Mouse (Mus musculus): Measurements from ENCODE around the gene Hhatl.

Hhatl gene

GRCm38 (mm10) chr9:121807546-121807945 lies 15.2 kb upstream of the Hhatl start:
- DNase-seq (ENCODE audit: low read depth, low spot score) = no peak

DNA sequence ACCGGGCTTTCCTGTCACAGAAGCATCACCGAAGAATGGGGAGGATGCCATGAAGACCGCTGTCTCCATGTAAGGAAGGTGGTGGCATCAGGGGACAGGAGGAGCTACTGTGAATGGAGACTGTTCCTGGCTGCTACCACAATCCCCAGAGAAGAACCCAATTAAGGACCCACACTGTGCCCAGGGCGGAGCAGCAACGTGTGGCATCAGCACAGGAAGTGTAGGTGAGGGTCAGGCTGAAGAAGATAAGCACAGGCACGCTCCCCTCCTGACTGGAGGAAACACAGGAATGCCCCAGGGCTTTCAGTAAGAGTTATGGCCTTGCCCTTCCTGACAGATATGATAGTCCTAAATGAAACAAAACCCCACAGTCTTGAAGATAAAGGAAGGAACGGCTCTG lies 10.4 kb upstream of the Hhatl start:
- DNase-seq (ENCODE audit: low read depth, low spot score) = no peak

DNA sequence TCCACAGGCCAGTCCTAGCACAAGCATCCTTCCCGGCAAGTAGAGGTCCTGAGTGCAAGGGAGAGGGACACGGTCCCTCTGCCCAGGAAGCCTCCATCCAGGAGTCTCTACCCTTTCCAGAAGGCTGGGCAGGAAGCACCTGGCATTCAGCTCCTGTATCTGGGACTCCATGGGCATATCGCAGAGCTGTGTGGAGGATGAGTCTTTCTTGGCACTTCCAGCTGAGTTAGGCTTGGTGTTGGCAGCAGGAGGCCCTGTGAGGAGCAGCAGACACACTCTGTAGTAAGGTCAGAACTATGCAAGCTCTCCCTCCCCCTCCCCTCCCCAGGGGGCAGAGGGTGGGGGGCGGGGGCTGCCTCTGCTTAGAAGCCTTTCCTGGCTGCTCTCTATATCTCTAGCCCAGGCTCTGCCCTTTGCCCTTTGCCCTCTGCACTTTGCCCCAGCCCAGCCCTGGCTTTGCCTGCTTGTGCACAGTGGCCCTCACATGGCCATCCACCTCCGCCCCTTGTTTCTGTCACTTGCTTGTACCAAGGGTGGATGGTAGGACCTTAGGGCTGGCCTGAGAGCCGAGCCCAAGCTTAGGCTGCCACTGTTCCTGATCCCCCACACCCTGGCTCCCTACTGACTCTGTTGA lies 6.7 kb upstream of the Hhatl start:
- DNase-seq (ENCODE audit: low read depth, low spot score) = no peak

DNA sequence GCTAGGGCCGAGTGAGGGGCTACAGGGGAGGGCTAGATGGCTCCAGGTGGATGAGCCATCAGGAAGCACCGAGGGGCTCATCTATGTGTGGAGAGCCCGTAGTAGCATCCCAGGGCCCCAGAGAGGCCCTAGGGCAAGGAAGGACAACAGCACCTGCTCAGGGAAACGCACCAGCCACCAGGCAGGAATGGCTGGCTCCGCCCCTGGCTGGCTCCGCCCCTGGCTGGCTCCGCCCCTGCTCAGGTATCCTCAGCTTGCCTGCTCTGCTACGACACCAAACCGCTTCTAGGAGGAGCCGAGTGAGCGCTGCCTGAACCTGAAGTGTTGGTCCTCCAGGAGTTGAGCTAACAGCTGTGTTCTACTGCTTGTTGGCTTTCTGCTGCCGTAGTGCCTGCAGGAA lies 5.4 kb upstream of the Hhatl start:
- DNase-seq (ENCODE audit: low read depth, low spot score) = peak; percentile 20

- DNase-seq (ENCODE audit: low read depth, low spot score) = no peak
These were observed 2.7 kb upstream of the Hhatl start for GRCm38 (mm10) chr9:121794972-121795539.

GRCm38 (mm10) chr9:121791206-121791605 lies 1.1 kb downstream of the Hhatl start:
- DNase-seq (ENCODE audit: low read depth, low spot score) = no peak

DNA sequence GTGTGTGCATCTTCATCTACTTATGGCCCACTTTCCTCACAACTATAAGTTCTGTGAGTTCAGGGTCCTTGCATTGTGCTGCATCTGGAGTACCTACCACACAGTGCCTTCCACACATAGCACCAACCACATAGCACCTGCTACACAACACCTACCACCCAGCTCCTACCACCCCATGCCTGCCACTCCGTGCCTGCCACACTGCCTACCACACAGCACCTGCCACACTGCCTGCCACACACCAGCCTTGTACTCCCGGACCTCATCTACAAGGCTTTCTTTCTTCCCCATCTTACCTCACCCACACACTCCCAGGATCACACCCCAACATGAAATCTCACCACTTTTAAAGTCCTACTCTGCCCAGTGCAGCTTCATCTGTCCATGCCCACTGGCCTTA lies 5.9 kb downstream of the Hhatl start:
- DNase-seq (ENCODE audit: low read depth, low spot score) = no peak

DNA sequence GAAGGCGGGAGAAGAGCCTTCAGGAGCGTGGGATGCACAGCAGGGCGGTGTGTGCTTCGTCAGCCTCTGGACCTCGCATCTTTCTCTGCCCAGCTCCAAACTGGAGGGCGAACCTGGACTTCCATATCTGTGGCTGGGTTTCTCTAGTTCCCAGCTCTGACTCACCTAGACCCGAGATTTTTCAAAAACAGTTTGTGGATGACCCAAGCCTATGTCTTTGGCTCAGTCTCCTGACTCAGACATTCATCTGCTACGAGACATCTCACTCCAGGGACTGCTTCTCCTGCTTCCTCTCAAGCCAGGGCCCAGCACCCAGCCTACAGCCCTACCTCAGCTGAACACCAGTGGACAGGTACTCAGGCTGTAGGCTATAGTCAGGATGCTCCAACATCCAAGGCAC lies 7.0 kb downstream of the Hhatl start:
- DNase-seq (ENCODE audit: low read depth, low spot score) = no peak

GRCm38 (mm10) chr9:121784801-121785200 lies 7.5 kb downstream of the Hhatl start:
- DNase-seq (ENCODE audit: low read depth, low spot score) = no peak

GRCm38 (mm10) chr9:121778066-121778624 lies 14.2 kb downstream of the Hhatl start:
- no peak for DNase-seq (ENCODE audit: low read depth, low spot score)

- DNase-seq (ENCODE audit: low read depth, low spot score) = no peak
These were observed 14.7 kb downstream of the Hhatl start, which contains the start of gene Klhl40 for GRCm38 (mm10) chr9:121777484-121778065. Gene Klhl40, plus strand, starts transcription at chr9:121777607.

DNA sequence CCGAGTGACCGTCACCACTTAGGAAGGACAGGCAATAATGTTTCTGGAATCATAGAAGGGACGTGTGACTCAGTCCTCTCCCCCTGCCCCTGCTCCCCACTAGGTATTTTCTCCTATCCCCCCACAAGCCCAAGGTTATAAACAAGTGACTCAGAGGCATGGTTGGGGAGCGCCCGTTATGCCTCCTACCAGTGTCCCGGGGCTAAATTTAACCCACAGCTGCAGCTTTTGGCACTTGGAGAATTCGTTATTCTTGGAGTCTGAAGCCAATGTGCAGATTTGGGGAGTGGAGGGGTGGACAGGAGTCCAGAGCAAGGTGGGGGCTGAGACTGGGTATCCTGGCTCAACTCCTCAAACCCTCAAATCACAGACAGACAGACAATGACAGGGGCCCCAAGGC lies 15.8 kb downstream of the Hhatl start:
- no peak for DNase-seq (ENCODE audit: low read depth, low spot score)

GRCm38 (mm10) chr9:121775951-121776350 lies 16.4 kb downstream of the Hhatl start:
- no peak for DNase-seq (ENCODE audit: low read depth, low spot score)

- DNase-seq (ENCODE audit: low read depth, low spot score) = no peak
These were observed 19.9 kb downstream of the Hhatl start for GRCm38 (mm10) chr9:121772412-121772811.

- DNase-seq (ENCODE audit: low read depth, low spot score) = no peak
These were observed 27.0 kb downstream of the Hhatl start for GRCm38 (mm10) chr9:121765166-121765855.

- DNase-seq (ENCODE audit: low read depth, low spot score) = no peak
These were observed 28.6 kb downstream of the Hhatl start for GRCm38 (mm10) chr9:121763716-121764115.

DNA sequence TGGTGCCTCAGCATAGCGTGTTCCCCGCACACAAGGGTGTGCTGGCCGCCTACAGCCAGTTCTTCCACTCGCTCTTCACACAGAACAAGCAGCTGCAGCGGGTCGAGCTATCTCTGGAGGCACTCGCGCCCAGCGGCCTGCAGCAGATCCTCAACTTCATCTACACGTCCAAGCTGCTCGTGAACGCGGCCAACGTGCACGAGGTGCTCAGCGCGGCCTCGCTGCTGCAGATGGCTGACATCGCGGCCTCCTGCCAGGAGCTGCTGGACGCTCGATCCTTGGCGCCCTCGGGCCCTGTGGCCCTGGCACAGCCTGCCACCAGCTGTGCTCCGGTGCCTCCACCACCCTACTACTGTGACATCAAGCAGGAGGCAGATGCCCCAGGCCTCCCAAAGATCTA lies 29.5 kb downstream of the Hhatl start:
- DNase-seq (ENCODE audit: low read depth, low spot score) = no peak

DNA sequence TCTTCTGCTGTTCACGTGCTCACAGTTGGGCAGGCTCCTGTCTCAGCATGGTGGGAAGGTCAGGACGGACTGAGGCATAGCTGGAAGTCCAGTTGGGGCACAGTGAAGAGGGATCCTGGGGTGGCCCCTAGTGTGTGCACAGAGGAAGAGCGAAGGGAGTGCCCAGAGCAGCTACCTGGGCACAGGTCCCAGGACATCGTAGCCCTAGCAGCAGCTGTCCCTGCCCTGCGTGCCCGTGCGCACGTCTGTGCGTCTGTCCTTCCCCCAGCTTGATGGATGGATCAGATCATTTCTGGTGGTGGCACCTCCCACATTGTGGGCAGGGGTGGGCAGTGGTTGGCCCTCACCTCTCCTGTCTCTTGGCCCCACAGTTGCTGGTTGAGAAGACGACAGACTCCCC lies 30.1 kb downstream of the Hhatl start:
- DNase-seq (ENCODE audit: low read depth, low spot score) = no peak

- no peak for DNase-seq (ENCODE audit: low read depth, low spot score)
These were observed 30.5 kb downstream of the Hhatl start for GRCm38 (mm10) chr9:121761787-121762186.

- no peak for DNase-seq (ENCODE audit: low read depth, low spot score)
These were observed 31.1 kb downstream of the Hhatl start for GRCm38 (mm10) chr9:121761091-121761665.

- DNase-seq (ENCODE audit: low read depth, low spot score) = no peak
These were observed 31.8 kb downstream of the Hhatl start for GRCm38 (mm10) chr9:121760271-121761090.
